Mouse (Mus musculus): Measurements from ENCODE around the gene Frzb. TPM values are rescaled to one million over a fixed set of nuclear protein-coding genes. Genes with fewer than 3 reads are reported as not detected.

Frzb gene
- polyA plus RNA-seq, 1 experiment from 2014 or later = 1.4 TPM

DNA sequence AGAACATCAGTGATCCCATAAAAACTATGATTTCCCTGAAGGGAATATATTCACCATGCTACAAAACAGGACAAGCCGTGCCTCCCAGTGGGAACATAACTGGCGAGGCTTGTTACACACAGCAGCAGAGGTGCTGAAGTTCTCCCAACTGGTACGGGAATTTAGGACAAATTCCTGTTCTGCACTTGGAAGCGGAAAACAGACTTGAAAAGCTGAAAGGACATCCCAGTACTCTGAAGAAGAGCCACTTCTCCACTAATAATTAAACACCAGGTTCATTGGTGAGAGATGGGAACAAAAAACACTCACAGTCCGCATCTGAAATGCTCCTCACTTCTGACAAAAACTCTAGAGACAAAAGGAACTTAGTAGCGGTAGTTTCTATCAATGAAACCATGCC is 31.1 kb downstream of the Frzb start:
- Histone ChIP-seq H3K4me1 (replicated peaks) (no peaks in the 10 kb centered on the region), H3K4me3 (replicated peaks) (no peak overlapping the region), H3K36me3 (no peaks in the 10 kb centered on the region), H3K27me3 (no peaks in the 10 kb centered on the region), H3K27ac (no peak overlapping the region), H3K9ac (no peak overlapping the region), H3K9me3 (replicated peaks) (no peaks in the 10 kb centered on the region), H3K4me2 (no peak overlapping the region)
- 70% methylated on average over 6 of the region's 6 CpGs for WGBS (ENCODE audit: insufficient replicate concordance)
- DNase-seq (no peak), ATAC-seq (ENCODE audit: low read depth) (no peak)

DNA sequence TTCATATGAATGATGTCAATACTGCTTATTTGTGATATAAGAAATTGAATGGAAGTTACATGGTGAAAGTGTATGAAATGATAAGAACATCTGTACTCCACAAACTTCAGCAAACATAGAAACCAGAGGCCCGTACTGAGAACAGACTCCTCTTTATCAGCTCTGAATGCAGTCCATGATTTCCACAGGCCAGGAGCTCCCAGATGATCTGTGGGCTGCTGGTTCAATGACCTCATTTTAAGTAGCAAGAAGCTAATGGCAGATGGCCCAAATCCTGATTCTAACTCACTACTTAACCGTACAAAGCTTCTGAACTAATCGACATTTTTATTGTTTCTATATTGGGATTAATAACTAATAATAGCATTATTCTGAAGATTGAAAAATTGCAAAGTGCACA is 33.0 kb downstream of the Frzb start:
- 60% methylated on average over 3 of the region's 3 CpGs for WGBS (ENCODE audit: insufficient replicate concordance)

DNA sequence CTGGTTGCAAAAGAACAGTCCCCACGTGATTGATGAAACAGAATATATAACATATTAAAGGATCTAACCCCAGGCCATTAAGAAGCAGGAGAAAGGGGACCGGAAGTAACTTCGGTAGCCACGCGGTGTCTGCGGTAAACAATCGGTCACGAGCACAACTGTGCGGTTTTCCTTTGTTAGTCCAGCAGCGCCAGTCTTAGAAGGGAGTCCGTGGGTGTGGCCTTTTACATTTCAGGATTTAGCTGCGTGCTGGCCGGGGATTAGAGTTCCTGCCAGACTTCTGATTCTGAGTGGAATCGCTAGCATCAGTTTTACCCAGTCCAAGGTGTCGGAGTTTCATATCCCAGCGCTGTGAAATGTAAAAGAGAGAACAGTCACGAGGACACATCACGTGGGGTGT is 34.3 kb downstream of the Frzb start:
- no peaks in the 10 kb centered on the region for H3K4me1 ChIP-seq (replicated peaks)

More for the DNA sequence above, 33.0 kb downstream of the Frzb start:
- H3K4me3 ChIP-seq (replicated peaks) = no peak overlapping the region
- no peaks in the 10 kb centered on the region for H3K4me1 ChIP-seq (replicated peaks)
- H3K27me3 ChIP-seq = no peaks in the 10 kb centered on the region
- H3K9me3 ChIP-seq (replicated peaks) = no peaks in the 10 kb centered on the region
- no peak overlapping the region for H3K9ac ChIP-seq
- no peaks in the 10 kb centered on the region for H3K36me3 ChIP-seq
- no peak overlapping the region for H3K4me2 ChIP-seq
- no peak for ATAC-seq (ENCODE audit: low read depth)
- no peak for DNase-seq
- H3K27ac ChIP-seq = no peak overlapping the region

DNA sequence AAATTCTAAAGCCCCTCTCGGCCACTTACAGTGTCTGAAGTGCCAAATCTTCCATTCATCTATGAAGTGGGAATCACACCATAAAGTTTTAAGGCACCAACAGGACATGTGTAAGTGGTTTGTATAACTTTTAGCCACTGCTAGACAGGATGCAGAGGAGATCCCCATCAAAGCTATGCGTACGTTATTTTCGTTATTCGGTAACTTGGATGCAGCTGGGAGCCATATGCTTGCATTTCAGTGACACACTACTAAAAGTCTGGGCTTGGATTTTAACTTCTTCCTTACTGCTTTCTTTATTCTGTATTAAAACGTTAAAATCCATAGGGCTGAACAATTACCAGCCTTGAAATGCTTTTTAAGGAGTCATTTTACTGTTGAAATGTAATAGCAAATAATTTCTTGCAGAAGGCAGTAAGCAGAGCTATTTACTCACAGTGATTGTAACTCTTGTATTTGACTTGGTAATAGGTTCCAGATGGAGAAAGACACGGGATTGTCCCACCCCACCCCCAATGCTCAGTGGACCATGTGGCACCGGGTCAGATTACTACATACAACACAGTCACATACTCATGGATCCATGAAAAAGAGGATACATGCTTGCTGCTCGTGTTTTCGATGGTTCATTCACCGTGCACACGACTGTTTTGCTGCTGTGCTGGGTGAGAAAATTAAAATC is 37.4 kb downstream of the Frzb start:
- Histone ChIP-seq H3K4me1 (replicated peaks) (no peaks in the 10 kb centered on the region), H3K4me3 (replicated peaks) (no peak overlapping the region), H3K27ac (no peak overlapping the region), H3K9me3 (replicated peaks) (no peaks in the 10 kb centered on the region), H3K36me3 (no peaks in the 10 kb centered on the region), H3K9ac (no peak overlapping the region), H3K27me3 (no peaks in the 10 kb centered on the region), H3K4me2 (no peak overlapping the region)
- ATAC-seq (ENCODE audit: low read depth) = no peak
- DNase-seq = no peak
- WGBS (ENCODE audit: insufficient replicate concordance) = 67% methylated on average over 12 of the region's 12 CpGs

More for the DNA sequence above, 34.3 kb downstream of the Frzb start:
- no peaks in the 10 kb centered on the region for H3K36me3 ChIP-seq
- H3K9me3 ChIP-seq (replicated peaks) = no peaks in the 10 kb centered on the region
- no peak overlapping the region for H3K4me3 ChIP-seq (replicated peaks)
- no peaks in the 10 kb centered on the region for H3K27me3 ChIP-seq
- no peak overlapping the region for H3K4me2 ChIP-seq
- no peak for DNase-seq
- WGBS (ENCODE audit: insufficient replicate concordance) = 76% methylated on average over 18 of the region's 18 CpGs
- no peak overlapping the region for H3K27ac ChIP-seq
- H3K9ac ChIP-seq = no peak overlapping the region
- ATAC-seq (ENCODE audit: low read depth) = no peak

DNA sequence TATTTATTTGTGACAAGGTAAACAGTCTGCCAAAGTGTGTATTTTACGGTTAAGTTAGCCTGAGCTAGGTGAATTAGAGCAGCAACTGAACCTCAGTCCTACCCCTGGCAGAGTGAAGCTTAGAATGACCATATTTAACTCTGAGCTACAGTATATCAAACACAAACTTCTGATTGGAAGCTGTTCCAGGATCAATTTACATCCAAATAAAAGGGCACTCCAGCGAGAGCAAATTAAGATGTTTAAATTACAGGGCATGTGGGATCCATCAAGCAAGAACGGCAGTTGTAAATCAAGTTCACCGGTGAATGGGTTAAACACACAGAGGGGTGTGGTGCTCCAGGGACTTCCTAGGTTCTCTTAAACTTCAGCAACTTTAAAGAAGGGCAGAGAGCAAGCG is 42.7 kb downstream of the Frzb start:
- no peaks in the 10 kb centered on the region for H3K36me3 ChIP-seq
- H3K4me1 ChIP-seq (replicated peaks) = no peaks in the 10 kb centered on the region
- DNase-seq (no peak), ATAC-seq (ENCODE audit: low read depth) (no peak)
- 45% methylated on average over 5 of the region's 5 CpGs for WGBS (ENCODE audit: insufficient replicate concordance)
- no peak overlapping the region for H3K27ac ChIP-seq
- H3K27me3 ChIP-seq = no peaks in the 10 kb centered on the region
- H3K4me2 ChIP-seq = no peak overlapping the region
- no peak overlapping the region for H3K4me3 ChIP-seq (replicated peaks)
- no peaks in the 10 kb centered on the region for H3K9me3 ChIP-seq (replicated peaks)
- no peak overlapping the region for H3K9ac ChIP-seq

DNA sequence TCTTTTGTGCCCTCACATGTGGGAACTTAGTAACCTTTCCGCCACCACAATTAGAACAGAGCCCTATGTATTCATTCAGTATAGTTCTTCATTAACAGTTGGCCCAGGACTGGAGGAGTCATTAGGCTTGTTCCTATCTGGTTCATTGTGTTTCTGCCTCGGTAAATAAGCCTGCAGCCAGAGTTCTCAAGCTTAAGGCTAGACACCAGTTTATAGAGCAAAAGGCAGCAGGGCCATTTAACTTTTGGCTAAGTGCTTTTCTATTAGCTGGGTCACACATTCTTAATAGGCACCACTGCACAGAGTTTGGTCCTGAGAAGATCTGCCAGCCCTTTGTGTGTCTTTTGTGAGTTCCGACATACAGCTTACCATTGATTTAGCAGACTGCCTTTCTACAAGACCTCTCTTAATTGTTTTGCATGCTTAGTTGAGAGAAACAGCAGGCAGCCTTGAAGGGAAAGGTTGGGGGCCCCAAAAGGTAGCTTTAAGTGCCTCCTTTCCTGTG is 48.8 kb downstream of the Frzb start:
- DNase-seq = no peak
- H3K9me3 ChIP-seq (replicated peaks) = no peaks in the 10 kb centered on the region
- no peaks in the 10 kb centered on the region for H3K4me1 ChIP-seq (replicated peaks)
- H3K36me3 ChIP-seq = no peaks in the 10 kb centered on the region
- no peak overlapping the region for H3K4me3 ChIP-seq (replicated peaks)
- no peak overlapping the region for H3K4me2 ChIP-seq
- H3K9ac ChIP-seq = no peak overlapping the region
- ATAC-seq (ENCODE audit: low read depth) = no peak
- H3K27ac ChIP-seq = no peak overlapping the region
- 43% methylated on average over 3 of the region's 3 CpGs for WGBS (ENCODE audit: insufficient replicate concordance)
- no peaks in the 10 kb centered on the region for H3K27me3 ChIP-seq

DNA sequence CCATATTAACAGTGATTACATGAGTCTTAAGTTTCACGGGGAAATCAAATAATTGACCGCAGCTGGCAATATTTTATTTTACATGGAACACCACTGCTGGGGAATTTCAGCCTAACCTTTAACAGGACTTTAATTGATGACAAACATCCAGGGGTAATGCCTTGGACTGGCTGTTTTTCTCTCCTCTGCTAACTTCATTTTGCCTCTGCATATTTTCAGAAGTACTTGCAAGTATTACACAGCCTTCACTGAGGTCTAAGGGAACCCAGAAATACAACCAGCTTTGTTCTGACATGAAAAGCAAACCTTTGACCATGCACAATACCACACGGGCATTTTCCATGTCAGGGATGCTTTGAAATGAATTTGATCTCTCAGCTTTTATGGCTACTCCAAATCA is 50.6 kb downstream of the Frzb start:
- ATAC-seq (ENCODE audit: low read depth) = no peak
- 64% methylated on average over 3 of the region's 3 CpGs for WGBS (ENCODE audit: insufficient replicate concordance)
- Histone ChIP-seq H3K27ac (no peak overlapping the region), H3K27me3 (no peaks in the 10 kb centered on the region), H3K9ac (no peak overlapping the region), H3K4me3 (replicated peaks) (no peak overlapping the region), H3K4me1 (replicated peaks) (no peaks in the 10 kb centered on the region), H3K4me2 (no peak overlapping the region), H3K9me3 (replicated peaks) (no peaks in the 10 kb centered on the region), H3K36me3 (no peaks in the 10 kb centered on the region)
- DNase-seq = no peak

DNA sequence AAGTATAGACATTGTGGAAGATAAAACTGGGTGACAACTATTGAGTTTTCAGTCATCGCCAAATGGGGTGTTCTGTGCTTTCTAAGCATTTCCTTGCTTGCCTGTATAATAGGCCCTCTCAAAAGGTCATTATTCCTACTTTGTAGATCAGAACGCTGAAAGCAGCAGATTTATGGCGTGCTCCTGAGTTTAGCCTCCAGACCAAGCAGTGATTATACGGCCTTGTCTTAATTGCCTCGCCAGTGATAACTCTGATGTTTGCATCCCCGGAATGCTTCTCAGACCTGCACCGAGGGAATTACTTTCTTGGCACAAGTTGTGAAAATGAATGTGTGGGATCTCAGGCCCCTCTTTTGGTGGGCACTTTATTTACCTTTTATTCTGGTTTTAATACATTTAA is 51.4 kb downstream of the Frzb start:
- ATAC-seq (ENCODE audit: low read depth) (no peak), DNase-seq (no peak)
- H3K27me3 ChIP-seq = no peaks in the 10 kb centered on the region
- H3K9ac ChIP-seq = no peak overlapping the region
- no peaks in the 10 kb centered on the region for H3K36me3 ChIP-seq
- no peak overlapping the region for H3K27ac ChIP-seq
- no peaks in the 10 kb centered on the region for H3K9me3 ChIP-seq (replicated peaks)
- H3K4me2 ChIP-seq = no peak overlapping the region
- no peaks in the 10 kb centered on the region for H3K4me1 ChIP-seq (replicated peaks)
- 62% methylated on average over 7 of the region's 7 CpGs for WGBS (ENCODE audit: insufficient replicate concordance)
- H3K4me3 ChIP-seq (replicated peaks) = no peak overlapping the region

DNA sequence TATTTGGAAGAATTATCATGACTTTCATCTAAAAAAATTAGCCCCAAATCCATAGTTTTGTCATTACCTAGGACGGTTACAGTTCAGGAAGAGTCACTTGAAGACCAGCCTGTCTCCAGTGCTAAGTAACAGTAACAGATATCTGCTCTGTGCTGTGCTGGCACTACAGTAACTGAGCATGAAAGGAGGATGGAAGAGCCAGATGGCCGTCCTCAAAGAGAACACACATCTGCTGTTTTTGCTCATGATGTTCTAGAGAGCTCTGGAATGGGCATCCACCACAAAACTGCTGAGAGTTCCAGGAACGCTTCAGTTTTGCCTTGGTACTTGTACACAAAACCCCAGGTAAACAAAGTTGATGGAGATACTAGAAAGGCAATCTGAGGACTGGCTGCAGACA is 59.1 kb downstream of the Frzb start:
- no peak for DNase-seq

DNA sequence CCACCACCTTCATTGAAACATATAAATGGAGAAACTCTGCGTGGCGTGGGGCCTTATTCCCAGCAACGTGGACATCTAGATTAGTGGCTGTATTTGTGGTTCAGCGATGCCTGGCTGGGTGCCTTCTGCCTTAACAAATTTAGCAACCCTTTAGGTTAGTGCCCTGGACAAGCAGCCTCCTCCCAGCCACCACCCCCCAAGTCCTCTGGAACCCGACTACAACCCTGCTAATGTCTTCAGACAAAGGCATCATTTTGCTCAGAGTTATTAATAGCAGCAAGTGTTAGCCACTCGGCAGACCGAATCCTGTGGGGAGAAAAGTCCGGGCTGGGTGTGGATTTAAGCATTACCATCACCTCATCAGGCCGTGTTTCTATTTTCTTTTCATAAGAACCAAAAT is 59.8 kb downstream of the Frzb start:
- H3K27me3 ChIP-seq = no peaks in the 10 kb centered on the region
- ATAC-seq (ENCODE audit: low read depth) (no peak), DNase-seq (no peak)
- no peaks in the 10 kb centered on the region for H3K4me1 ChIP-seq (replicated peaks)
- no peak overlapping the region for H3K4me3 ChIP-seq (replicated peaks)
- H3K4me2 ChIP-seq = no peak overlapping the region
- H3K9ac ChIP-seq = no peak overlapping the region
- no peaks in the 10 kb centered on the region for H3K36me3 ChIP-seq
- H3K27ac ChIP-seq = no peak overlapping the region
- 67% methylated on average over 9 of the region's 9 CpGs for WGBS (ENCODE audit: insufficient replicate concordance)
- no peaks in the 10 kb centered on the region for H3K9me3 ChIP-seq (replicated peaks)

More for the DNA sequence above, 59.1 kb downstream of the Frzb start:
- no peaks in the 10 kb centered on the region for H3K27me3 ChIP-seq
- H3K36me3 ChIP-seq = no peaks in the 10 kb centered on the region
- WGBS (ENCODE audit: insufficient replicate concordance) = 62% methylated on average over 3 of the region's 3 CpGs
- no peak for ATAC-seq (ENCODE audit: low read depth)
- H3K9me3 ChIP-seq (replicated peaks) = no peaks in the 10 kb centered on the region
- H3K27ac ChIP-seq = no peak overlapping the region
- H3K4me2 ChIP-seq = no peak overlapping the region
- H3K4me3 ChIP-seq (replicated peaks) = no peak overlapping the region
- no peaks in the 10 kb centered on the region for H3K4me1 ChIP-seq (replicated peaks)
- no peak overlapping the region for H3K9ac ChIP-seq

DNA sequence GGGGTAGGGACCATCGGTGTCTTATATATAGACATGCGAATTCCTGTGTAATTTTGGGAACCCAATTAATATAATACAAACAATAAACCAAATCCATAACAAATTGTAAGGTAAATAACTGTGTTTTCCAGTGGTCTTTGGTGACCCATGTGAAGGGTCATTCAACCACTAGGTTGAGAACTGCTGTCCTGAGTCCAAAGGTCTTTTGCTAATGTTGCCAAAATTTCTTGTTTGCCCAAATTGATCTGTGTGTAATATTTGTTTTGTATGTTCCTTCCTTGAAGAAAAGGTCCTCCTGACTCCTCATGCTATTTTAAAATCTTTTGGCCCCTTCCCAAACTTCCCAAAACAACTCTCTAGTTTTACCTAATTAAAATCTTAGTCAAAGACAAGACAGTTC is 61.2 kb downstream of the Frzb start:
- Histone ChIP-seq H3K36me3 (no peaks in the 10 kb centered on the region), H3K27me3 (no peaks in the 10 kb centered on the region), H3K4me2 (no peak overlapping the region), H3K9ac (no peak overlapping the region), H3K9me3 (replicated peaks) (no peaks in the 10 kb centered on the region), H3K4me3 (replicated peaks) (no peak overlapping the region), H3K4me1 (replicated peaks) (no peaks in the 10 kb centered on the region), H3K27ac (no peak overlapping the region)
- DNase-seq (no peak), ATAC-seq (ENCODE audit: low read depth) (no peak)
- WGBS (ENCODE audit: insufficient replicate concordance) = 66% methylated on average over 2 of the region's 2 CpGs

DNA sequence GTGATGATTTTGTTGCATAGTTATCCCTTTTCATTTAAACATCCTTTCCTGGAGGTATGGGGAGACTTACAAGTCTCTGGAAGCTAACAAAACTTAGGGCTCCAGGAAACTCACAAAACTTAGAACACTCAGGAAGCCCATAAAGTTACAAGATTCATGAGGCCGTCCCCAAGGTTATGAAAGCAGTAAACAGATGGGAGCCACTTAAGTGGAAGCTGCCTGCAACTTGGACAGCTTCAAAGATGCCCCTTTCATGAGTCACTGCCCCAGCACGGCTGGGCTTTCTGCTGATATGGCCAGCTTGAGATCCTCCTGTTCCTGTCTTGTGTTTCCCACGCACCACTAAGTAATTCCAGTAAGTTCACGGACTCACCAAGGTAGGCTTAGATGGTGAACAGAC is 63.0 kb downstream of the Frzb start:
- WGBS (ENCODE audit: insufficient replicate concordance) = 41% methylated on average over 4 of the region's 4 CpGs
- DNase-seq (no peak), ATAC-seq (ENCODE audit: low read depth) (no peak)

More for the DNA sequence above, 63.0 kb downstream of the Frzb start:
- Histone ChIP-seq H3K9me3 (replicated peaks) (no peaks in the 10 kb centered on the region), H3K4me2 (no peak overlapping the region), H3K27me3 (no peaks in the 10 kb centered on the region), H3K4me3 (replicated peaks) (no peak overlapping the region), H3K27ac (no peak overlapping the region), H3K4me1 (replicated peaks) (no peaks in the 10 kb centered on the region), H3K9ac (no peak overlapping the region), H3K36me3 (no peaks in the 10 kb centered on the region)

Measured in liver, embryonic 13.5 days (tissue).